Mouse (Mus musculus) retina, embryonic 14.5 days (tissue): ENCODE measurements at regions not wholly inside any gene's neighbourhood (a gene's known extent, or its start where the extent isn't known, plus 50 kb on each side); places are given as distances from the start of the nearest gene placed in this dataset.

Source experiments
- DNase-seq: peaks from one replicate; pipeline ENCODE4 v3.0.0-alpha.2; 2015; ENCODE audit warnings: low spot score

DNA sequence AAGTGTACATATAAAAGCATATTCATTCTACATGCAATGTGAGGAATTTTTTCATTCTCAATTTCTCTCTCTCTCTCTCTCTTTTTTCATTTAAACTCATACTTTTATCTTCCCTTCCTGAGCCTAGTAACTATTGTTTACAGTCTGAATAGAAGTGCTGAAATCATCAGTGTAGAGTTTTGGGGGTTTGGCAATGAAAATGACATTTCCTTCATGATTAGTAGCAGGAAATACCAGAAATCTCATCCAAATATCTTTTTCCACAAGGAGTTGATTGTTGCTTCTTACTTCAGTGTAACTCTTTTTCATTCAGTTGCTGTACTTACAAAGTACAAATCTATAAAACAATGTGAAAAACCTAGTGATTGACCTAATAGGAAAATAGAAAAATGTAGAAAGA lies 572.7 kb upstream of the Marcks start:
- DNase-seq: no peak

DNA sequence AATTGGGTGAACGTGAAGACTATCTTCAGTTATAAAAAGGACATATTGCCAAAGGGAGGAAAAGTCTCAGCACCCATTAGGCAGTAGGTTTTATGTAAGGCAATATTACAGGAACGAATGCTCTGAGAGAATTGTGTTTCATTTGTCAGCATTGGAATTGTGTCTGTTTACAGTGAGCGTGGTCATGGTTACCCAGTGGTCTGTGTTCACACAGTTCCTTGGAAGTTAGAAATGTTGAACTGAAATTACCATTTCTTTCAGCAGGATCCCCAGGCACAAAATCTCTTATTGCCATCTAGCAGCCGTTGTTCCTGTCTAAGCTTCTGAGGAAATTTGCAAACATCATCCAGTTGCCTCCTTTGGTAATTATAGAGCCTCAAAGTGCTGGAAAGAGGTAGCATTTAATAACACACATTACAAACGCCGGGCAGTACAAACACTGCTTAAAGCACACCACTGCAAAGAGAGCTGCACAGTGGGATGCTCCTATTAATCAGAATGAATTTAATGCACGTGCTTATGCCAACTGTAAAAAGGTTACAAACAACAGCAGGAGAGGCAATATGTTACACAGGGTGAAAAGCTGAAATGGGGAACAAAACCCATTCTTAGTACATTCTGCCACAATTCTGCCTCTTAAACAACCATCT lies 555.4 kb upstream of the Marcks start:
- DNase-seq: no peak

DNA sequence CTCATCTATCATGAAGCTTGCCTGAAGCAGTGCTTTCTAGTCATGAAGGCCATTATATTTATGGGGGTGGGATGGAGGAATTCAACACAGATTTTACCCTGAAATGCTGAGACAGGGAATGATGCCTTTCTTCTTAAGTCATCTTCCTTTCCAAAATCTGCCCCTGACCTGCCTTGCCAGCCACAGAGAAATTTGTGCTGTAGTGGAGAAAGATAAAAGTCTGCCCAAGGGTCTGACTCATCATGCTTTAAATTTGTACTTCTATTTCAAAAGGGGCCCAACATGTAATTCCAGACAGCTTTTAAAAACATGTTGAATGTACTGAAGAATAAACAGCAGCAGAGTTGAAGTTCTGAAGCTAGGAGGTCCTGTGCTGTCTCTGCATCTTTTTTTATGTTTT lies 554.1 kb upstream of the Marcks start:
- DNase-seq: no peak

DNA sequence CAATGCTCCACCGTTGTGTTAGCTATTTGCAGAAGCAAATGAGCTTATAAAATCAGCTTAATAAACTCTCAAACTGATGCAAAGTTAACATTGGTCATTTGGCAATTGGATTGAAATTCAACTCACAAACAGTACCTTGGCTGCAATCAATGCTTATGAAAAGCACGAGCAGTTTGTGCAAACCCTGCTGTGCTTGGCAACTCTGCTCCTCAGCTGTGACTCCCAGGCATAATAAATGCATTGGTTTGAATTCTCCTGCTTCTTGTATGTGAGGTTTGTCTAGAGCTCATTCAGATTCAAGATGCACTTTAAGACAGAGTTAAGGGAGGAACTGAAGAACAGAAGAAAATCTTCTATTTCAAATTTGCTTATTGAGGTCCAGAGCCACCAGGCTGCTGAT lies 553.2 kb upstream of the Marcks start:
- DNase-seq: no peak

DNA sequence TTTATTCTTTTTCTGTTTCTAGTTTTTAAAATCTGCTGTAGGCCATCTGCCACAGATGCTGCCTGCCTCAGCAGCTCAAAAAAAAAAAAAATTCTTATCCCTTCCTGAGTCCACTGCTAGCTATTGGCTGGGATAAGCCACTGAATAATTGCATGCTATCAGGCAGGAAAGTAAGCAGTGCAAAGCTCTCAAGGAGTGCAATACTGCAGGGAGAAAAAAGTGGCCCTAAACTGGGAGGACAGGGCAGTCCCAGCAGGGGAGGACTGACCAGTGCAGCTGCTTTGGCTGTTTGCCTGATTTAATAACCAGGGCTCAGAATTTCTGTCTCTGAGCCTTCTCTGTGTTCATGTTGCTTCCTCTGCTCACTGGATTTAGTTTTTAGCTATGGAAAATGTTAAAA lies 544.4 kb upstream of the Marcks start:
- DNase-seq: peak; percentile 26

DNA sequence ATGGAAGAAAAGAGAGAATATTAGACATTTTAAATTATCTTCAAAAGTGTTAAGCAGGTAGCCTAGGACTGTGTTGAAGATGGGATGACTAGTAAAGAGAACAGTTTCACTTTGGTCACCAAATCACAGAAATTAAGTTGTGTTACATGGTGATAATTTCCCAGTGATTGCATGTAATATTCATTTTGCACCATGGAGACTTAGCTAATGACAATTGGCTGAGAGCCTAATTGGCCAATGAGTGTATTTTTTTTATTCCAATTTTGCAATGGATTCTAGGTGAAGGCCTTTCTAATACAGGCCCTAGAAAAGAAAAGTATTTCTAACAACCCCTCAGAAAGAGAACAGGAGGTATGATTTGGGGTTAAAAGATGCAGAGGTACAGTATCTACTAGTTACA lies 541.9 kb upstream of the Marcks start:
- no peak for DNase-seq

DNA sequence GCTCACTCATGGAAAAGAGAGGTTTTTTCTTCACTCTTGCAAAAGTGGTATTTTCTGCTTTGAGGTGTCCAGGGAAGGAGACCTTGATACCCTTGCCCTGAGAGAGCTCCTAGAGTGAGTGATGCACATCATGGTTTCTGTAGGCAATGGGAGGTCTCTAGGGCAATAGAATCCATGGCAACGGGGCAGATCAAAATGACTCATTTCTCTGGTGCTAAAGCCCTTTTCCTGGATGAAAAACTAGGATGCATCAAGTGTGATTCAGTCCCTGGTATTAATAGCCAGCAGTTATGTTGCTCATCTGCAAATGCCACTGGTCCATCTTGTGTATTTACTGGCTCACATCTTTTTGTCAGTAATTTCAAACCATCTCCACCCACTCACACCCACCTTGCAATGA lies 539.1 kb upstream of the Marcks start:
- DNase-seq: no peak

DNA sequence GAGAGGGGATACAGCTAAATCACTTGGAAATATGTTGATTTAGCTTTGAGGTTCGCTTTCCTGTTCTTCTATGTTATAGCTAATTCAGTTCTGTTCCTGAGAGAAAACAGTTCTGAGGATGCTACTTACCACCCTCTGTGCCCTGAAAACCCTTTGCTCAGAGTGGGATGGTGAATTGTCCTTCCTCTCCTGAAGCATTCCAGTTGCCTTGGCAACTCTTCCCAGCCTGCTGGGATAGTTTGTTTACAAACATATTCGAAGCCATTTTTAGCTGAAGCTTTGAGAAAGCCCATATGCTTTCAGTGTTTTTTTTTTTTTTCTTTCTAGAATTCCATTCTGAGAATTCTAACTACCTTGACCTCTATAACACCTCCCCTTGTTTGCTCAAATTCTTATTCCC lies 530.1 kb upstream of the Marcks start:
- DNase-seq: no peak

DNA sequence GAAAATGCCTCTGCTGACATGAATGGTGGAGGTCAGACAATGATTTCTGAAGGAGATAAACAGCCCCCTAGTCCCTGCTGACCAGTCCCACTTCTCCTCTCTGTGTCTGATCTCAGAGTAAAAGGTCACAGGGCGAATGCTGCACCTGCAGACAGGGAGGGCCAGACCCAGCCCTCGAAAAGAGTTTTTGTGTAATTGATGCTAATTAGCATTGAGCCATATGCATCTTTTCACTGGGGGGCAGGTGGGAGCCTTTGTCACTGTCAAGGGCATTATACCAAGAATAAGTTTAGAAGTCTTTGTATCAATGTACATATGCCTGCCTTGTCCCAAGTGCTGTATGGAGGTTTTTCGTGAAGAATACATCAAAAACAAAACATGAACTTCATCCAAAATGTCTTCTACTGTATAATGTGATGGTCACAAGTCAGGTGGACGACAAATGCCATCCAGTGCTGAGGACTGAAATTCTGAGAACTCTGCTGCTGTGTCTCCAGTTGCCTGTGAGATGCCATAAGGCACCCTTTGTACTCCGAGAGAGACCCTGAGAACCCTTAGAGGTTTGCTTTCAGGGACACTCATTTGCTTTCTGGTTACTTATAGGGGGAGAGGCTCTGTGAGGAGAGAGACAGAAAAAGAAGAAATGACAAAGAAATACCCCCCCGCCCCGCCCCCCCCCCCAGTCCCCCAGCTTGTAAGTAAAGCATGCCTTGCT lies 528.5 kb upstream of the Marcks start:
- no peak for DNase-seq

DNA sequence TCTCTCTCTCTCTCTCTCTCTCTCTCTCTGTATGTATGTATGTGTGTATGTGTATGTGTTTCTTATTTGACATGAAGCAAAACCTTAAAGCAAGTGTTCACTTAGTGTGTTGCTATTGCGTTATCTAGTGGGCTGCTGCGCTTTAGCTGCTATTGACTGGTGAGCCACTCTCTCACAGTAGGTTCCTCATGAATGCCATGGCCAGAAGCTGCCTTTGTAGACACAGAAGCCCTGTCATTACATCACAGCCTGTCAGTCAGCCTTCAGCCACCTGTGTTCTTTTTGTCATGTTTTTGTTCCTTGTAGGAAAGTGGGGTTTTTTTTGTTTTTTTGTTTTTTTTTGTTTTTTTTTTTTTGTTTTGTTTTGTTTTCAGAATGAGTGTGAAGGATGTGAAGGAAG lies 527.8 kb upstream of the Marcks start:
- DNase-seq: no peak

DNA sequence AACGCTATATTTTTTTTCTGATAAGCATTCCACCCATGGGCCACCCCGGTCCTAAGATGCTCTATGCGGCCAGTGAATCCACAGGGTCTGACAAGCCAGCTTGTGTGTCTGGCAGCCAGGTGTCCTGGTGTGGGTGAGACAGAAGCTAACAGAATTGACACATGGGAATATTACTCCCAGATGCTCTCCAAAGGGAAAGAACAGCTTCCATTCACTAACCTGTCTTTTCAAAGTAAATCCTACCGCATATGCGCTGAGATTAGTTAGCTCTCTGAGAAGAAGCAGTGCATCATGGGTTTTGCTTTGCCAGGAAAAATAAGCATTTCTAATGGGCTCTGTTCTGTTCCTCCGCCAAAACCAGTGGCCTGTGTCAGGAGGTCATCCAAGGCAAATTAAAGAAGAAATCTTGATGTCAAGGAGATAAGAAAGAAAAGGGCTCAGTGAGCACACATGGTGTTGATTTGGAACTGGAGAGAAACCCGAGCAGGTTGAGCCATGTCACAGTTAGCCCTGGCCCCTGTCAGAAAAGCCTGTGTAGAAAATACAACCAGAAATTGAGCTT lies 498.4 kb upstream of the Marcks start:
- DNase-seq: no peak

DNA sequence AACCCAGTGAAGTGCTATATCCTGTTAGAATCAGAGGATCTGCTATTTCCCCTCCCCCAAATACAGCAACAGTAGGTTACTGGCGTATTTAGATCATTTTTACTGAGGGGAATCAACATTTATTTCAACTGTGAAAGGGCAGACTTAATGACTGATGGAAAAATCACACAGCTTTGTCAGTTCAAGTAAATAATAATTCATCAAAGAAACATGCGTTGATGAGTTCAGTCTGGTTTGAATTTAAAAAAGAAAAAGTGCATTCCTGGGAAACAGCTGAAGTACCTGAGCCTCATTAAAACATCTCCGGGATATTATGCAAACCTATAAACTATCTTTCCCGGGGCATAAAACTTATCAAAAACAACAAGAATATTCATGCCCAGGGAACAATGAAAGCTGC lies 497.7 kb upstream of the Marcks start:
- DNase-seq: no peak

DNA sequence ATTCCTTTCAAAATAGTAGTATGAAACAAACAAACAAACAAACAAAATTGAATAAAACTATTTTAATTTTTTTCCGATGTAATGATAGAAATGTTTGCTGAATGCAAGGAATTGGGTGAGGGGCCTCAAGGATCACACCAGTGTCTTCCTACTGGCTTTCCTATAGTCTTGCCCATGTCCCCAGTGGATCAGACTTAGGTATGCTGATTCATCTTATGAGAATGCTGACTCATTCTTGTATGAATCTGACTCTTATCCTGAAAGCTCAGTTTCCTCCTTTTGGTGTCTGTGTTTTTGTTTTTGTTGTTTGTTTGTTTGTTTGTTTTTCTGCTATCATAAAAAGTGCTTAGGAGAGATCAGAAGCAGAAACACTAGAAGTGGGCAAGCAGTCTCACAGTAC lies 491.7 kb upstream of the Marcks start:
- no peak for DNase-seq

DNA sequence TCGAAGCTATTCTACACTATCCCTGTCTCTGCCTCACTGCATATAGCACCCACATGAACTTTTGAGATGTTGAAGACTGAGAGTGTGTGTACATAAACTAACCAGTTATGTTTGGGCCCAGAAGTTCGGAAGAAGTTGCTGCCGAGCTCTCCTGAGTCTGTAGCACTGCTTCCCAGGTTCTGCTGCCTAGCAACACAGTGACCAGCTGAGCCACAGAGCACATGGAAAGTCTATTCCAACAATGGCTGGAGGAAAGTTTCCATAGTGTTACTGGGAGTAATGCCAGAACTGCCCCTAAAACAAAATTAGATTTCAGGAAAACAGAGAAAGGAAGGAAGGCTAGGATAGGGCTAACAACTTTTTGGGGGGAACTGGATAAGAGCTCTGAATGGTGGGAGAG lies 489.2 kb upstream of the Marcks start:
- DNase-seq: no peak

DNA sequence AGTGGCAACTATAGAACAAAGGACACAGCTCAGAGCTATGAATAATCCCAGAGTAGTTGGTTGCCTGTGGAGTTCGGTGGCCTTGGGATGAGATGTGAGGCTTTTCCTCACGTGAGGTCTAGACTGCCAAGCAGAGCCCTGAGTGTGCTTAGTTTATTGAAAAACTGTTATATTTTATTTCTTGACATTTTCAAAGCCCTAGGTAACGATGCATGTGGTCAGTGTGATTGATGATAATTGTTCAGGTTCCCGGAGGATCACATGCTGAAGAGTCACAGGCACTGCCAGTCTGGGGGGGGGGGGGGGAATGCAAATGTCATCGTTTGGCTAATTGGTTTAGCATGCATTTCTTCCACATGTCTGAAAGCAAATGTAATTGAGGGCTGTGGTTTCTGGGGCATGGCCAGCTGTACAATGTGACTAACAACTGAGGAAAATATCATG lies 488.1 kb upstream of the Marcks start:
- DNase-seq: peak; percentile 22

DNA sequence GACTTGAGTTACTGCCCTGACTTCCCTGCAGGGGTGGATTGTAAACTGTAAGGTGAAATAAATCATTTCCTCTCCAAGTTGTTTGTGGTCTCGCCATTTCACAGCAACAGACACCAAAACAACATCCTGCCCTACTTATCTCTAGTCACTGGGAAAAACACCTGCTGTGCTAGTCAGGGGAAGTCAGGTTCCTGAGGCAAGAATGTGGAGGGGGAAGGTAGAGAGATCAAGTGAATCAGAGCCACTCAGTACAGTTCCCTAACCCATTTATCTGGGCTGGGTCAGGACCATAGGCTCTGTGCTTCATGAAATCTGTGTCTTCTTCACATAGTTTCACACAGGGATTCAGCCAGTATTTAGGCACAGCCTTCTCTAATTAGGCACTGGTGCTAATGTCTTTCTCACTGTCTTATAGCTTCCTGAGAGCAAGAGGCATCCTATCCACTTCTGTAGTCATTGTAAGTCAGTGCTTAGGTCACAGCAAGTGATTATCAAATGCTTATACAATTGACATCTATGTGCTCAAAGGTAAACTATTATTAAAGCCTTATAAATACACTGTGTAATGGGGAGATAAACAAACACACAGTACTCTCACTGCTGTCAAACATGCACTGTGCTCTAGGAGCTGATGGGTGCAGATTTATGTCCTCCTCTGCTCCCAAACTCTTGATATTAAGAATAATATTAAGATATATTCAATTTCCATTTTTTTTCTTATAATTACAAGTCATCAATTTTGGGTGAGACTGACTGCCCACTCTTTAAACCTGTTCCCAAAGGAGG lies 487.4 kb upstream of the Marcks start:
- no peak for DNase-seq

DNA sequence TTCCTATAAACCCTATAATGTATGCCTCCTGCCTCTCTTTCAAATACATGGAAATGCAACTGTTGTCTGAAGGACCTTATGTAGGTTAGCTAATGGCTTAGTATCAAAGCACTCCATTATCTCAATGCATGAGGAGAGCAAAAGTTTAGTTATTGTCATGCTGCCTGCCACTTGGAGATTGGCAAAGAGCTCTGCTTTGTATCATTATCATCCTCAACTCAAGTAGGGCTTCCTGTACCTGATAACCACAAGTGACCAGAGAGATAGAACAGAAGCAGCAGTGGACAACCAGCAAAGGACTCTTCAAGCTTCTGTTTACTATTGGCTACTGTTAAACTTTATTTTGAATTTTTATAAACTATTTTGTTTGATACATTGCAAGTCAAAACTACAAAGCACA lies 484.3 kb upstream of the Marcks start:
- DNase-seq: no peak

DNA sequence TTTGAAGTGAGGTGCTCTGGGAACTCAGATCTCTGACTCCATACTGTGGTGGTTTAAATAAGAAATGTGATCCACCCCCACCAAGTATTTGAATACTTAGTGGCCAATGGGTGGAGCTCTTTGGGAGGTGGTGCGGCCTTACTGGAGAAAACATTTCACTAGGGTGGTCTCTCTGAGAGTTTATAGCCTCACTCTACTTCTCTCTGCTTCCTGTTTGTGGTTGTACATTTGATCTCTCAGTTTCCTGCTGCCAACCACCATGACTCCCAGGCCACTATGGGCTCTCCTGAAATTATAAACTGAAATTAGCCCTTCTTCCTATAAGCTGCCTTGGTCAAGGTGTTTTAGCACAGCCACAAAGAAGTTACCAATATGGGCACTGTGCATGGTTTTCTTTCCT lies 479.9 kb upstream of the Marcks start:
- DNase-seq: no peak

DNA sequence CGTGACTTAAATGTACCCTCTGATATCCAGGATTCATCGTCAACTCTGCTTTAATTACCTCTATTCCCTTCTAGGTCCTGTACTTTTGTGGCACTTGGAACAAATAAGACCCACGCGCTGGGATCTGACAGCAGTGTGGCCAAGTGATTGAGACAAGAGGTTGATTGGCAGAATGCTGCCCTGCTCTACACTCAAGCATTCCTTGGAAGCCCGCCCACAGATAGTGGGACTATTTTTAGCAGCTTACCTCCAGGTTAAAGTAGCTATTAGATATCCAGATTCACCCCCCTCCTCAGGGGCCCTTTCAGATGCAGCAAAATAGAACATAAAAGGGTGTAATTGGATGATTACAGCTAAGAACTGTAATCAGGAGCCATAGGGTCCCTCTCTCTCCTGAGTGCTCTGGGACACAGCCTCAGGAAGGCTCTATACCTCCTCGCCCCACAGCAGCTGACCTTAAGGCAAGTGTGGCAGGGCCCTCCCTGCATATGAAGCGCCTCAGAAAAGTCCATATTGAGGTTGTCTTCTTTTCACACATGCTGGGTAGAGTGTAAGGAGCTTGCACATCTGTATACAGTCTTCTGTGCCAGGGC lies 479.1 kb upstream of the Marcks start:
- DNase-seq: no peak

DNA sequence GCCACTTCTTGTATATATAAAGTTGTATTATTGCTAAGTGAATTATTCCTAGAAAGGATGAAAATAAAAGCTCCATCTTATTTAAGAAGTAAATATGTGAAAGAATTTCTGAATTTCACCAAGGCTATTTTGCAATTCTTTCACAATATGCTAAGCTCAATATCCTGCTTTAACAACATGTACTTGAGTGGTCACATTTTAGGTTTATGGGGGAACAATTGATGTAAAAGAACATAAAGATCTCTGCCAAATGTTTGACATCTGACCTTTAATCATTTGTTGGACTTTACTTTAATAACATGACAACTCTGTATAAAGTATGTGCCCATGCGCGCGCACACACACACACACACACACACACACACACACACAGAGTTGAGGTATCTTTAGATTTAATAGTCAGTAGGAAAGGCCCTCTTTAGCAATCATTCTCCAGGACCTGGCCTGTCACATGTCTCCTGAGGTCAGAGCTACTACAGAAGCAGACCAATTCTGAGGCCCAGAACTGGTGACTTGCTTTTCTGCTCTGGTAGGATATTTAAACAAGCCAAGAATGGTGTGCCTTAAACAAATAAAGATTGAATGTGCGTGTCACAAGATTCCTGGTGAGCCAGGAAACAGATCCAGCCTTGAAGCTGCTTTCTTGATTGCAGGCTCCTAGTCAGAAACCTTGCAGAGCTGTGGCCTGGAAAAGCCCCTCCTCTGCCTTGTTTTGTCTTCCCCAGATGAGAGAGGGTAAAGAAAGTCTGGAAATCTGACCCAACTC lies 477.4 kb upstream of the Marcks start:
- DNase-seq: no peak

DNA sequence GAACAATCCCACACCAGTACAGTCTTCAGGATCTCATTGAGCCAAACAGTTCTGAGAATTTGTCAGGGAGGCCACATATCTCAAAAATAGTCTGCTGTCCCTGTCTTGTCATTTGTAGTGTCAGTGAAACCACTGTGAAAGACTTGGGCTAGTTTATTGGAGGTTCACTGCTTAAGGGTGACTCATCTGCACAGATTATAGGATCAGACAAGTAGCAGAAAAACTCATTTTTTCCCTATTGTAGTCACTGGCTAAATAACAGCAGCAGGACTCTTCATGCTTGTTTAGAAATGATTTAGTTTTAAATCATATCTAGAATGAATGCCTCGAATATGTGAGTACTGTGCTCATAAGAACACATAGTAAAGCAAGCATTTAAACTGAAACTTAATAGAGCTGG lies 475.2 kb upstream of the Marcks start:
- DNase-seq: no peak

DNA sequence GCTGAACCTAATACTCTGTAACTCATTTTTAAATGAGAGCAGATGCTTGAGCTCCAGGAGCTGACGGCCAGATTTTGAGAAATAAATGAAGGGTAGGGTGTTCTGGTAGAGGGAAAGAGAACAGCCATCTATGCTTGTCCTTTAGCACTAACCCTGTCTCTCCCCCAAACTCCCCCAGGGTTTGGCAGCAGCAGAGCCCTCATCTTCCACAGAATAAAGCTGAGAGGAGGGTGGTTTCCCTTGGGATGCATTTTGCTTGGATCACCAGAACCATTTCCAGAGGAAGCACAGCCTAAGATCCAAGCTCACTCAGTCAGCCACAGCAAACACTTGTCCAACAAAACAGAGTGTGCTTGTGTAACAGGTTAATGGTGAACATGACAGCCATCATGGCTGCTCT lies 464.8 kb upstream of the Marcks start:
- no peak for DNase-seq
